Mouse (Mus musculus): ENCODE data around the gene Pik3cd.

Pik3cd gene

GRCm38 (mm10) chr4:149604518-149604917, 97.9 kb downstream of the Pik3cd start:
- DNase-seq: no peak

- DNase-seq: no peak
Measured at GRCm38 (mm10) chr4:149603860-149604259, 98.5 kb downstream of the Pik3cd start.

GRCm38 (mm10) chr4:149602236-149602635, 100.1 kb downstream of the Pik3cd start:
- DNase-seq: no peak

- DNase-seq: no peak
Measured at GRCm38 (mm10) chr4:149601484-149601883, 100.9 kb downstream of the Pik3cd start.

- DNase-seq: no peak
Measured at GRCm38 (mm10) chr4:149600130-149600529, 102.2 kb downstream of the Pik3cd start.

- DNase-seq: no peak
Measured at GRCm38 (mm10) chr4:149599549-149599948, 102.8 kb downstream of the Pik3cd start.

All from cerebellum, adult 11 months (tissue).